In the genomic region with DNA sequence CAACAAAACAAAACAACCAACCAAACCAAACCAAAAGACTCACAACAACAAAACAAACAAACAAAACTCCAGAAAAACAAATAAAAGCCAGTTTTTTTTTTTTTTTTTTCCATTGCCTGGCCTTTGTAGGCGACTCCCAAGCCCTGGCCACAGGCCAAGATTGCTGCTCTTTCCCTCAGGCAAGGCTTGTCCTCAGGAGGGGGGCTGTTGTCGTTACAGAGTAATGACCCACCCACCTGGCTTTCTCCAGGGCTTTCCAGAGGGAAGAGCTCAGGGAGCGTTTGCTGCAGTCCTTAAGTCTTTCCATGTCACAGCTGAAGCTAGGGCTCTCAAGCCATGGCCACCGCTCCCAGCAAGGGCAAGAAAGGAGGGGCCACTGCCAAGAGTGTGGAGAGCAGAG, we compare ENCODE assay signal across 9 mouse cellular contexts. TPM values are rescaled to one million over a fixed set of nuclear protein-coding genes. Genes with fewer than 3 reads are reported as not detected.
DNase-seq lines count a peak whose midpoint lies in the region; ATAC-seq lines count a peak whose summit lies in the region.
"Had no signal": no experiment of that assay in that cellular context is flagged by ENCODE, and none has a peak within 500 bp of the region (broad histone marks: within the 10 kb centered on the region; RNA-seq: fewer than 3 reads in every experiment).

Gene Isl2 (plus strand): TSS at position 296 of the 400 bp plus-strand sequence.

- H3K27ac ChIP-seq in hindbrain, embryonic 13.5 days: no peak within 1 kb of the TSS
- no peak within 1 kb of the TSS for H3K27ac ChIP-seq in stomach, embryonic 14.5 days (ENCODE audit: low read length)

- peaks cover 28% of the 10 kb centered on the region for H3K4me1 ChIP-seq in hindbrain, embryonic 13.5 days (replicated peaks)
- peaks cover 12% of the 10 kb centered on the region for H3K4me1 ChIP-seq in stomach, embryonic 14.5 days (ENCODE audit: control insufficient read depth, insufficient read depth, low read length)

- H3K9ac ChIP-seq in hindbrain, embryonic 13.5 days: no peak within 1 kb of the TSS
- H3K9ac ChIP-seq in stomach, embryonic 14.5 days (replicated peaks; ENCODE audit: low read depth, low read length): peak within 1 kb of the TSS; percentile 50

- H3K27me3 ChIP-seq in hindbrain, embryonic 13.5 days: peaks cover 92% of the 10 kb centered on the region
- peaks cover 6% of the 10 kb centered on the region; the same call in 1 of the 2 replicates for H3K27me3 ChIP-seq in stomach, embryonic 14.5 days (ENCODE audit: control insufficient read depth, insufficient read depth, low read length)

- peak; percentile 43 for DNase-seq in gastrocnemius, postnatal 10 days
- no peak for DNase-seq in gastrocnemius, adult 8-10 months (ENCODE audit: low spot score in 2 of 2)
- DNase-seq in lung, postnatal 10 days: peak; percentile 23
- no peak for DNase-seq in lung, postnatal 36 days
- no peak for DNase-seq in layer of hippocampus, adult 8-10 months (ENCODE audit: low spot score in 2 of 2)
- no peak for DNase-seq in lung, adult 18-20 months

- 4% methylated on average over 4 of the region's 4 CpGs for WGBS in hindbrain, embryonic 13.5 days
- WGBS in stomach, embryonic 14.5 days: 22% methylated on average over 4 of the region's 4 CpGs

- H3K4me3 ChIP-seq in hindbrain, embryonic 13.5 days: no peak within 1 kb of the TSS
- peak within 1 kb of the TSS; percentile 49 for H3K4me3 ChIP-seq in stomach, embryonic 14.5 days (ENCODE audit: low read depth, low read length)

- H3K36me3 ChIP-seq in hindbrain, embryonic 13.5 days: no peaks in the 10 kb centered on the region
- H3K36me3 ChIP-seq in stomach, embryonic 14.5 days (ENCODE audit: control insufficient read depth, insufficient read depth, low read length): no peaks in the 10 kb centered on the region

- no peaks in the 10 kb centered on the region for H3K9me3 ChIP-seq in hindbrain, embryonic 13.5 days
- no peaks in the 10 kb centered on the region for H3K9me3 ChIP-seq in stomach, embryonic 14.5 days (ENCODE audit: control insufficient read depth, low read depth, low read length)

- H3K4me2 ChIP-seq in hindbrain, embryonic 13.5 days: no peak within 1 kb of the TSS
- peak within 1 kb of the TSS; percentile 80 for H3K4me2 ChIP-seq in stomach, embryonic 14.5 days (replicated peaks; ENCODE audit: low read depth, low read length)

- ATAC-seq in hindbrain, embryonic 13.5 days (ENCODE audit: low FRiP score): no peak
- ATAC-seq in stomach, embryonic 14.5 days (ENCODE audit: insufficient number of reproducible peaks, insufficient read depth, low FRiP score, low read depth): no peak

RNA-seq across cellular contexts. Expression of gene Isl2, which starts in this region (rescaled TPM):
- not detected for total RNA-seq in gastrocnemius, postnatal 10 days (2021)
- total RNA-seq in gastrocnemius, adult 8-10 months (2022): under 1 TPM in 1 of 4 experiments, not detected in 3; 0.41 TPM
- 11.3 and 12.2 TPM in 2 replicates for polyA plus RNA-seq in hindbrain, embryonic 13.5 days (2015; fragmentation: Nextera tagmentation; extraction: Ambion mirVana)
- 7.7 and 9.3 TPM in 2 replicates for polyA plus RNA-seq in stomach, embryonic 14.5 days (2014; fragmentation: Nextera tagmentation; extraction: Ambion mirVana)
- under 1 TPM in 1 of 4 experiments, not detected in 3; 0.41 TPM for total RNA-seq in layer of hippocampus, adult 8-10 months (2022)
- polyA plus RNA-seq: heart, postnatal 0 days had no signal

Comparison
In these comparisons a context has a peak if more than half of its experiments do, and no peak if none do; other contexts are left out.
1. Peak in DNase-seq in gastrocnemius, postnatal 10 days; RNA of the gene not detected or under 1 TPM.